Mouse (Mus musculus): Measurements from ENCODE around the gene Zfp526.

Zfp526 gene

DNA sequence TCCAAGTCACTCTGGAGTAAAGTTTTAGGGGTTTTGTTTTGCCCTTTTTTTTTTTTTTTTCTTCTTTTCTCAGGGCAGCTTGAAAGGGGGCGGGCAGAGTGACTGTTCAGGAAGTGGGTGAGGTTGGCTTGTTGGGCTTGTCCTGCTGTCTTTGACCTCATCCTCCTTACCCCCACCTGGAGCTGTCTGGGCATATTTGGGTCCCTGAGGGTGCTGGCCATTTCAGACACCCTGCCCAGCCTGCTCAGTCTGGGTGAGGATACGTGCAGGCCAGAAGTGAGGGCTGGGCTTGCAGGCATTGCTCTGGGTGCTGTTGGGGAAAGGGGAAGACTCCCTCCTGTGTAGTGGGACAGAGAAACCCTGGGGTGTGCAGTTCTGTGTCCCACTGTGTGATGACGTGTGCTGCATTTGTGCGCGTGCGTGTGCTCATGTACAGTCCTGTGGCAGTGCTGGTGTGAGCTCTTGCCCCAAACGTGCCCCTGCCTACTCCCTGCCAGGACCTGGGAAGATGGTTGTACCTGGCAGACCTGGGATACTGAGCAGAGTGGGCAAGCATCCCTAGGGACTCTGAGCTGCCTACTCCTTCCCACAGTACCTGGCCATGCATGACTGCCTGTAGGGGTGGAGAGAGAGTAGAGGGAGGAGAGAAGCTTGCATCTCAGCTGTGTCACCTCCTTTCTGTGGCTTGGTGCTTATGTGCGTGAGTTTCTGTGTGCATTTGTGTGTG lies 48.5 kb downstream of the Zfp526 start:
- DNase-seq, result peak; percentile 27

DNA sequence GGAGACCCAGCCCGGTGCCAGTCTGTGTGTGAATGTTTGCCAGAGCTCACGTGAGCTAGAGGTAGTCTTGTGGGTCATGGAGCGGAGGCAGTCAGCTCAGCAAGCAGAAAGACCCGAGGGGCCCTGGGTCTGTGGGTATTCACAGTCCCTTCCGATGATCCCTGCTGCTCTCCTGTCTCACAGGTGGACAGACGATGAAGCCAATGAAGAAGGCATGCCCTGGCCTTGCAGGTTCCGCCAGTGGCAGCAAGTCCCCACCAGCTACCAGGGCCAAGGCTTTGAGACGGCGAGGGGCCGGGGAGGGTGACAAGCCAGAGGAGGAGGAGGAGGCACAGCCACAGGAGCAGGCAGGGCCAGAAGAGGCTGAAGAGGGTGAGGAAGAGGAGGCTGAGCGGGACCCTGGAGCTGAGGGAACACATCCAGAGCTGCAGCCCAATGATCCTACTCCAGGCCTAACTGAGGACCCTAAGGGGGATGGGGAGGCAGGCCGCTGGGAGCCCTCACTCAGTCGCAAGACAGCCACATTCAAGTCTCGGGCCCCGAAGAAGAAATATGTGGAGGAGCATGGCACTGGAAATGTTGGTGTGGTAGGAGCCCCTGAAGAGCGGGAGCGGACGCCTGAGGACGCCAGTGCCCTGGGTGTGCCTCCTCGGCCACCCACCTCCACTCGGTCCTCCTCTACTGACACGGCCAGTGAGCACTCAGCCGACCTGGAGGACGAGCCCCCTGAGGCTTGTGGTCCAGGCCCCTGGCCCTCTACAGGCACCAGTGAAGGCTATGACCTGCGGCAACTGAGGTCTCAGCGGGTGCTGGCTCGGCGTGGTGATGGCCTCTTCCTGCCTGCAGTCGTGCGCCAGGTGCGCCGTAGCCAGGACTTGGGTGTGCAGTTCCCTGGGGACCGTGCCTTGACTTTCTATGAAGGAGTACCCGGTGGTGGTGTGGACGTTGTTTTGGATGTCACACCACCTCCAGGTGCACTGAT lies 49.7 kb downstream of the Zfp526 start:
- peak; percentile 37 for DNase-seq

- DNase-seq, result peak; percentile 25
These were observed 50.6 kb downstream of the Zfp526 start for GRCm38 (mm10) chr7:25271651-25272444.

- peak; percentile 41 for DNase-seq
These were observed 51.4 kb downstream of the Zfp526 start for GRCm38 (mm10) chr7:25272445-25273258.

DNA sequence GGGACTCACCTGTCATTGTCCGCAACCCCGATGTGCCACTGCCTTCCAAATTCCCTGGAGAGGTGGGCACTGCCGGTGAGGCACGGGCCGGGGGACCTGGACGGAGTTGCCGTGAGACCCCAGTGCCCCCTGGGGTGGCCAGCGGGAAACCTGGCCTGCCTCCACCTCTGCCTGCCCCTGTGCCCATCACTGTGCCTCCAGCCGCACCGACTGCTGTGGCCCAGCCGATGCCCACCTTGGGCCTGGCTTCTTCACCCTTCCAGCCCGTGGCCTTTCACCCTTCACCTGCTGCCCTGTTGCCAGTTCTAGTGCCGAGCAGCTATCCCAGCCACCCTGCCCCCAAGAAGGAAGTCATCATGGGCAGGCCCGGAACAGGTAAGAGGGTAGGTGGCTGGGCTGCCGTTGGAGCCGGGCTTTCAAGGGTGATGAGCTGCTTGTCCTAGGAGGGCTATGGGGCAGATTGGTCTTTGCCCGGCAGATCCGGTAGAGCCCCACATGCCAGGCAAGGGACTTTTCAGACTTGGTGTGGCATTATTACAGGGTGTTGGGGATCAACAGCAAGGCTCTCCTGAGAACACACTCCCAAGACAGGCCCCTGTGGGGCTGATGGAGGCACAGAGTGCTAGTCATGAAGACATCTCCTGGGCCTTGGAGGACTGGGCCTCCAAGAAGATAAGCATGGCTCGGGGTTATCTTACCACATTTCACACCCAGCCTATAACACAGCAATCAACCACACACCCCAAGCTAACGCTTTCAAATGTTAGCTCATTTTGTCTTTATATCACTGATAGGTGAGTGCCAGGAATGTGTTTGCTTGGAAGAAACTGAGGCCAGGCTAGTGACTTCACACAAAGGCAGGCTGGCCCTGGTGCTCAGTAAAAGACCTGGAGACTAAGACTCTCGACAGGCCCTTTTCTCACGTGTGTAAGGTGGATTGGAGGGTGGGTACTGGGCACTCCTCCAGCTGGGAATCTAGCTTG lies 52.3 kb downstream of the Zfp526 start:
- DNase-seq, result no peak

GRCm38 (mm10) chr7:25274571-25274970 lies 53.3 kb downstream of the Zfp526 start:
- DNase-seq, result no peak

- DNase-seq, result no peak
These were observed 53.8 kb downstream of the Zfp526 start for GRCm38 (mm10) chr7:25274996-25275395.

DNA sequence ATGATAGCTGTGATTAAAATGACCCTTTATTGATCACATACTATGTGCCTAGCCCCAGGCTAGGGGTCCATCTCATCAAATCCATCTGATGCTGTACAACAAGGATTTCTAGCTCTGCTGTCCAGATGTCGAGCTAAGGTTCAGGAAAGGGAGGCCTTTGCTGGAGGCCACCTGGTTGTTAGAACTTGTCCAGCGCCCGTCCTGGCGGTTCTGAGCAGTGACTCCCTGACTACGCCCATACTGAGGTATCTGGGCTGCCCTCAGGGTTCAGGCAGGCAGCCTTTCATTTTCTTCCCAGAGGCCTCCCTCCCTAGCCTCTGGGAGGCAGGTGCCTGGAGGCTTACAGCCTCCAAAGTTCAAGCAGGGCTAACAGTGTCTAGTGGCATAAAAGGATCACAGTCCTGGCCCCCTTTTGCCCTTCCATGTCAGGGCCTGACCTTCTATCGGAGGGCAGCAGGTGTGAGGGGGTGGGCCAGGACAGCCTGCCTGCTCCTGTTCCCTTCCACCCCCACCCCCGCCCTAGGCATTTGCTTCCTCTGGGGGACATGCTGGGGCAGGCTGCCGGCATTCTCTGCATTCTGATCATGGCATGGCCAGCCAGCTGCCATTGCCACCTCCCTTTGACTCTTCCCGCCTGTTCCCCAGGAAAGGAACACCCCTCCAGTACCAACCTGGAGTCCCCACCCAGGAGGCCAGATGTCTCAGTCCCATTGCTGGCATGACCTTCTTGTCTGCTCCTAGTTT lies 54.5 kb downstream of the Zfp526 start:
- no peak for DNase-seq
